Mouse (Mus musculus) spleen, postnatal 4 days (tissue): Measurements from ENCODE around the gene Nyx.
"Not testable (repeated sequence)": the region's sequence is repeated elsewhere in the genome, so short reads cannot be mapped to it uniquely, and the experiment has no call there.

Source experiments
- DNase-seq, 2 experiments: peaks; one replicate each; pipeline ENCODE4 v3.0.0; 2022; ENCODE audit warnings: low spot score in 2 of 2

Gene Nyx

GRCm38 (mm10) chrX:13465810-13466209 is at the start of gene Nyx:
TSS of gene Nyx (plus strand) at chrX:13466110.
- no peak for DNase-seq

- DNase-seq = no peak
Measured at GRCm38 (mm10) chrX:13422047-13422446, 43.9 kb upstream of the Nyx start.

- DNase-seq = no peak
Measured at GRCm38 (mm10) chrX:13431421-13431820, 34.5 kb upstream of the Nyx start.

GRCm38 (mm10) chrX:13436042-13436441 is 29.9 kb upstream of the Nyx start:
- not testable (repeated sequence) for DNase-seq

GRCm38 (mm10) chrX:13456544-13456943 is 9.4 kb upstream of the Nyx start:
- DNase-seq = not testable (repeated sequence)

- no peak for DNase-seq
Measured at GRCm38 (mm10) chrX:13458766-13459165, 7.1 kb upstream of the Nyx start.

- peak; percentile 88 to 95 for DNase-seq
Measured at GRCm38 (mm10) chrX:13461266-13462261, 4.3 kb upstream of the Nyx start.

GRCm38 (mm10) chrX:13462982-13463517 is 2.9 kb upstream of the Nyx start:
- DNase-seq = no peak

- no peak for DNase-seq
Measured at GRCm38 (mm10) chrX:13466681-13467080, 771 bp downstream of the Nyx start.

GRCm38 (mm10) chrX:13467121-13467571 is 1.2 kb downstream of the Nyx start:
- no peak for DNase-seq

GRCm38 (mm10) chrX:13469160-13470116 is 3.5 kb downstream of the Nyx start:
- DNase-seq = no peak

GRCm38 (mm10) chrX:13471925-13472324 is 6.0 kb downstream of the Nyx start:
- no peak for DNase-seq

- DNase-seq = no peak
Measured at GRCm38 (mm10) chrX:13472751-13473225, 6.9 kb downstream of the Nyx start.

GRCm38 (mm10) chrX:13475382-13475781 is 9.5 kb downstream of the Nyx start:
- no peak for DNase-seq

GRCm38 (mm10) chrX:13477596-13477995 is 11.7 kb downstream of the Nyx start:
- no peak for DNase-seq

- no peak for DNase-seq
Measured at GRCm38 (mm10) chrX:13478298-13478697, 12.4 kb downstream of the Nyx start.

- DNase-seq = no peak
Measured at GRCm38 (mm10) chrX:13479570-13479969, 13.7 kb downstream of the Nyx start.

GRCm38 (mm10) chrX:13482576-13482975 is 16.7 kb downstream of the Nyx start:
- no peak for DNase-seq

GRCm38 (mm10) chrX:13484447-13484846 is 18.5 kb downstream of the Nyx start:
- DNase-seq = no peak

- DNase-seq = no peak
Measured at GRCm38 (mm10) chrX:13489001-13489400, 23.1 kb downstream of the Nyx start.

- DNase-seq = no peak
Measured at GRCm38 (mm10) chrX:13489761-13490160, 23.9 kb downstream of the Nyx start.

- no peak for DNase-seq
Measured at GRCm38 (mm10) chrX:13490941-13491340, 25.0 kb downstream of the Nyx start.
